Mouse (Mus musculus) stomach, embryonic 14.5 days (tissue): Measurements from ENCODE around the gene Fgf2. TPM values are rescaled to one million over a fixed set of nuclear protein-coding genes. Genes with fewer than 3 reads are reported as not detected.

Source experiments
- ATAC-seq: fragments of 200-750 bp; cut with Nextera tagmentation; 2 replicates; pipeline ENCODE4 v1.8.0; 2017; ENCODE audit warnings: low read depth, moderate TSS enrichment; ENCODE audit not compliant: insufficient number of reproducible peaks, insufficient read depth, low FRiP score
- H3K27ac ChIP-seq: fragments of 300-500 bp; sonication (generic); 2 replicates; pipeline ENCODE4 v1.5.1; 2014; ENCODE audit warnings: mild to moderate bottlenecking, low read length, moderate library complexity, mixed read lengths
- H3K27me3 ChIP-seq: fragments of 300-500 bp; sonication (generic); 2 replicates; pipeline ENCODE4 v1.6.1; 2014; ENCODE audit warnings: low read length, control low read depth, mixed read lengths; ENCODE audit not compliant: control insufficient read depth, insufficient read depth
- H3K36me3 ChIP-seq: fragments of 300-500 bp; sonication (generic); 2 replicates; pipeline ENCODE4 v1.6.1; 2014; ENCODE audit warnings: mild to moderate bottlenecking, control low read depth, low read length, moderate library complexity, mixed read lengths; ENCODE audit not compliant: control insufficient read depth, insufficient read depth
- H3K4me1 ChIP-seq: fragments of 300-500 bp; sonication (generic); 2 replicates; pipeline ENCODE4 v1.6.1; 2014; ENCODE audit warnings: low read length, control low read depth, mixed read lengths; ENCODE audit not compliant: control insufficient read depth, insufficient read depth
- H3K4me2 ChIP-seq: fragments of 300-500 bp; sonication (generic); replicated peaks from 2 replicates; pipeline ENCODE4 v1.6.1; 2014; ENCODE audit warnings: low read depth, low read length, control low read depth
- H3K4me3 ChIP-seq: fragments of 300-500 bp; sonication (generic); 2 replicates; pipeline ENCODE4 v1.5.1; 2014; ENCODE audit warnings: low read depth, low read length, control low read depth
- H3K9ac ChIP-seq: fragments of 300-500 bp; sonication (generic); replicated peaks from 2 replicates; pipeline ENCODE4 v1.6.1; 2014; ENCODE audit warnings: low read depth, mild to moderate bottlenecking, control low read depth, low read length, moderate library complexity, mixed read lengths
- H3K9me3 ChIP-seq: fragments of 300-500 bp; sonication (generic); 2 replicates; pipeline ENCODE4 v1.6.1; 2016; ENCODE audit warnings: low read depth, low read length, control low read depth; ENCODE audit not compliant: control insufficient read depth
- WGBS: fragments of 180-500 bp; shearing (Covaris S2); extraction: QIAGEN DNeasy Blood & Tissue Kit; methylation state at CpG from one replicate; pipeline ENCODE4 v1.1.7; 2014; 5-methylcytosine and 5-hydroxymethylcytosine counted together
- polyA plus RNA-seq: library from polyadenylated mRNA; unstranded; fragments of >200 nt; fragmentation: Nextera tagmentation; extraction: Ambion mirVana; gene quantifications from 2 replicates; pipeline ENCODE4 v1.2.1, GENCODE M21; 2014

Gene Fgf2
- polyA plus RNA-seq, 1 experiment from 2014 or later: 3.1 TPM

- 54% methylated on average over 4 of the region's 4 CpGs for WGBS
Observed at GRCm38 (mm10) chr3:37370407-37370806, 22.3 kb downstream of the Fgf2 start.

GRCm38 (mm10) chr3:37373712-37374111 is 25.6 kb downstream of the Fgf2 start:
- H3K27me3 ChIP-seq: no peaks in the 10 kb centered on the region
- WGBS: 81% methylated on average over 11 of the region's 11 CpGs
- 0 out of 2 replicates have a peak, but pooled peaks cover 2% of the 10 kb centered on the region for H3K4me1 ChIP-seq
- H3K9me3 ChIP-seq: no peaks in the 10 kb centered on the region
- no peak for ATAC-seq
- H3K4me3 ChIP-seq: no peak overlapping the region
- H3K9ac ChIP-seq: no peak overlapping the region
- no peak overlapping the region for H3K27ac ChIP-seq
- H3K4me2 ChIP-seq: no peak overlapping the region
- H3K36me3 ChIP-seq: no peaks in the 10 kb centered on the region

More at GRCm38 (mm10) chr3:37370407-37370806, 22.3 kb downstream of the Fgf2 start:
- Histone ChIP-seq H3K9ac (no peak overlapping the region), H3K36me3 (no peaks in the 10 kb centered on the region), H3K9me3 (no peaks in the 10 kb centered on the region), H3K4me2 (no peak overlapping the region), H3K27me3 (no peaks in the 10 kb centered on the region), H3K4me3 (no peak overlapping the region), H3K4me1 (no peaks in the 10 kb centered on the region), H3K27ac (no peak overlapping the region)
- ATAC-seq: no peak

GRCm38 (mm10) chr3:37377926-37378325 is 29.8 kb downstream of the Fgf2 start:
- no peak overlapping the region; the same call in 1 of the 2 replicates for H3K27ac ChIP-seq
- H3K9me3 ChIP-seq: no peaks in the 10 kb centered on the region
- 0 out of 2 replicates have a peak, but pooled peaks have one; percentile 33 for ATAC-seq
- no peaks in the 10 kb centered on the region for H3K27me3 ChIP-seq
- 0 out of 2 replicates have a peak, but pooled peaks cover 6% of the 10 kb centered on the region for H3K4me1 ChIP-seq
- no peaks in the 10 kb centered on the region for H3K36me3 ChIP-seq
- no peak overlapping the region for H3K4me3 ChIP-seq
- H3K4me2 ChIP-seq: no peak overlapping the region
- WGBS: 41% methylated on average over 6 of the region's 6 CpGs
- no peak overlapping the region for H3K9ac ChIP-seq

GRCm38 (mm10) chr3:37378412-37378811 is 30.3 kb downstream of the Fgf2 start:
- H3K4me2 ChIP-seq: no peak overlapping the region
- no peak for ATAC-seq
- no peak overlapping the region for H3K27ac ChIP-seq

GRCm38 (mm10) chr3:37379201-37379600 is 31.1 kb downstream of the Fgf2 start:
- Histone ChIP-seq H3K27ac (no peak overlapping the region; the same call in 1 of the 2 replicates), H3K36me3 (no peaks in the 10 kb centered on the region), H3K27me3 (no peaks in the 10 kb centered on the region), H3K4me3 (no peak overlapping the region), H3K9me3 (no peaks in the 10 kb centered on the region), H3K4me1 (0 out of 2 replicates have a peak, but pooled peaks cover 6% of the 10 kb centered on the region), H3K4me2 (no peak overlapping the region), H3K9ac (no peak overlapping the region)
- ATAC-seq: no peak
- 81% methylated on average over 14 of the region's 14 CpGs for WGBS

More at GRCm38 (mm10) chr3:37378412-37378811, 30.3 kb downstream of the Fgf2 start:
- WGBS: 55% methylated on average over 6 of the region's 6 CpGs
- H3K36me3 ChIP-seq: no peaks in the 10 kb centered on the region
- no peak overlapping the region for H3K4me3 ChIP-seq
- H3K9me3 ChIP-seq: no peaks in the 10 kb centered on the region
- H3K4me1 ChIP-seq: 0 out of 2 replicates have a peak, but pooled peaks cover 6% of the 10 kb centered on the region
- H3K27me3 ChIP-seq: no peaks in the 10 kb centered on the region
- H3K9ac ChIP-seq: no peak overlapping the region

GRCm38 (mm10) chr3:37379930-37380881 is 32.1 kb downstream of the Fgf2 start:
- Histone ChIP-seq H3K36me3 (no peaks in the 10 kb centered on the region), H3K27ac (peak overlapping the region; percentile 52; the same call in 1 of the 2 replicates), H3K9ac (no peak overlapping the region), H3K4me2 (no peak overlapping the region), H3K4me1 (0 out of 2 replicates have a peak, but pooled peaks cover 6% of the 10 kb centered on the region), H3K4me3 (no peak overlapping the region), H3K27me3 (no peaks in the 10 kb centered on the region), H3K9me3 (no peaks in the 10 kb centered on the region)
- ATAC-seq: no peak
- 62% methylated on average over 18 of the region's 18 CpGs for WGBS

- Histone ChIP-seq H3K4me2 (no peak overlapping the region), H3K9me3 (no peaks in the 10 kb centered on the region), H3K27me3 (no peaks in the 10 kb centered on the region), H3K4me1 (0 out of 2 replicates have a peak, but pooled peaks cover 6% of the 10 kb centered on the region), H3K4me3 (no peak overlapping the region), H3K36me3 (no peaks in the 10 kb centered on the region), H3K27ac (no peak overlapping the region), H3K9ac (no peak overlapping the region)
- 59% methylated on average over 6 of the region's 6 CpGs for WGBS
- ATAC-seq: no peak
Observed at GRCm38 (mm10) chr3:37381457-37381856, 33.3 kb downstream of the Fgf2 start.

GRCm38 (mm10) chr3:37383096-37383765 is 35.1 kb downstream of the Fgf2 start:
- no peak overlapping the region for H3K9ac ChIP-seq
- H3K4me3 ChIP-seq: no peak overlapping the region
- no peak for ATAC-seq
- no peak overlapping the region for H3K27ac ChIP-seq
- H3K9me3 ChIP-seq: no peaks in the 10 kb centered on the region
- no peaks in the 10 kb centered on the region for H3K36me3 ChIP-seq
- WGBS: 69% methylated on average over 6 of the region's 6 CpGs
- H3K4me1 ChIP-seq: 0 out of 2 replicates have a peak, but pooled peaks cover 6% of the 10 kb centered on the region
- no peak overlapping the region for H3K4me2 ChIP-seq
- H3K27me3 ChIP-seq: no peaks in the 10 kb centered on the region
